Mouse (Mus musculus) spleen, postnatal 14 days (tissue): ENCODE measurements around the gene Gm5678.

Experiments used
- DNase-seq, 2 experiments: peaks; one replicate each; pipeline ENCODE4 v3.0.0; 2021 to 2022; ENCODE audit warnings: low spot score in 2 of 2

Gm5678 gene

DNA sequence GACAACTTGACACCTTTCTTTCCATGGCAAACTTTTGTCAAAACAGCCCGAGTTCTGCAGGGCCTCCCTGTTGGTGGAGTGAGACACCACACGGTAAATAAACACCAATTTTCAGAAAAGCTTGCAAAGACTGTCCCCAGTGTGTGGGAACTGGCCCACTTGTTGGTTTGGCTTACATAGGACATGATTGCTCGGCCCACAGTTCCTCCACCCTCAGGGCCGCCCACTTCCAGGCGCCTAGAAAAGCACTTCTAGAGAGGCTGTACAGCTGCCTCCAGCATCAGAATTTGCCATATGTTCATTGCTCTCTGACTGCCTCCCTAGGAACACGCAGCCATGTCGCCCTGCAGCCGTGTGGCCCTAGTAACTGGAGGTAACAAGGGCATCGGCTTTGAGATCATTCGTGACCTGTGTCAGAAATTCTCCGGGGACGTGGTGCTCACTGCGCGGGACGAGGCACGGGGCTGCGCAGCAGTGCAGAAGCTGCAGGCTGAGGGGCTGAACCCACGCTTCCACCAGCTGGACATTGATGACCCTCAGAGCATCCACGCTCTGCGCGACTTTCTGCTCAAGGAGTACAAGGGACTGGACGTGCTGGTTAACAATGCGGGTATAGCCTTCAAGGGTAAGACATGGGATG is at the start of gene Gm5678:
Gm5678 (plus strand) TSS at position 337 of the 640 bp plus-strand sequence.
- no peak for DNase-seq

DNA sequence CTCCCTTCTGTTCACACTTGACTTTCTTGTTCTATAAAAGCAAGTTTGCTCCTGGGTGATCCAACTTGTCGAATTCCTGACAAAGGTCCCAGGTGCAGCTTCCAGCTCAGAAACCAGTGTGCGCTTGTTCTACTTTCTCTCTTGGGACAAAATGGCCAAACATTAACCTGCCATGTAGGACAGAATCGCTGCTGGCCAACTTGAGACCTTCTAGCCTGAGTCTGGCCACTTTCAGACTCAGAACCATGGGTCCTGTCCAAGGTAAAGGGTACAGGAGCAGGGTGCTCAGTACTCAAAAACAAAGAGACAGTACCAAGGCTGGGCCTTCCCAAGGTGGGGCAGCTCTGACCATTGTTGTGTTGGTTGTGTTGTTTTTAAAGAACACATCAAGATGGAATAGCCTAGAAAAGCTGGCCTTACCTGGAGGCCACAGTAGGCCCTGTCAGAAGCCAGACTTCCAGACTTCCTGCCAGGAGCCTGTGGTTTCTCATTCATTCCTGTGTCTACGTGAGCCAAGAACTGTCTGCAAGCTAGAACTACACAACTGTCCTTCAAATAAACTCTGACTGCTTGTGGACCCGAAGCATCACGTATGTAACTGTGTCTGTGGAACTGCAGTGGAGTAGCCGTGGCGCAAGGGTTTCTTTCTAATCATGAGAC is 49.4 kb upstream of the Gm5678 start:
- no peak for DNase-seq

DNA sequence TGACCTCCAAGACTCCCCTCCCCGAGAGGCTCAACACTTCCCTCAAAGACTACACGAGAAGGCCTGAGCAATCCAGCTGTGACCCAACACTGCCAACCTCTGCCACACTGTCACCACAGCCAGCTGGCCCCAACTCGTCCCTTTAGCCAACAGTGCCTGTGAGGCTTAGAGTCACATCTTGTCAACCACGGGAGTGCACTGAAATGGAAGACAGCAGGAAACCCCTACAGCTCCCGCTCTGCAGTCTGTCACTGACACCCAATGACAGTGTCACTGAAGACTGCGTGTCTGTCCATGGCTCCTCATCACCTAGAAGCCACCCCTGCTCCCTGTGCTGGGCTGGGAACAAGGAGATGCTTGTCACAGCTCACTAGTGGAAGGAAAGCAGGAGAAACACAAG is 46.8 kb upstream of the Gm5678 start:
- DNase-seq, result no peak

DNA sequence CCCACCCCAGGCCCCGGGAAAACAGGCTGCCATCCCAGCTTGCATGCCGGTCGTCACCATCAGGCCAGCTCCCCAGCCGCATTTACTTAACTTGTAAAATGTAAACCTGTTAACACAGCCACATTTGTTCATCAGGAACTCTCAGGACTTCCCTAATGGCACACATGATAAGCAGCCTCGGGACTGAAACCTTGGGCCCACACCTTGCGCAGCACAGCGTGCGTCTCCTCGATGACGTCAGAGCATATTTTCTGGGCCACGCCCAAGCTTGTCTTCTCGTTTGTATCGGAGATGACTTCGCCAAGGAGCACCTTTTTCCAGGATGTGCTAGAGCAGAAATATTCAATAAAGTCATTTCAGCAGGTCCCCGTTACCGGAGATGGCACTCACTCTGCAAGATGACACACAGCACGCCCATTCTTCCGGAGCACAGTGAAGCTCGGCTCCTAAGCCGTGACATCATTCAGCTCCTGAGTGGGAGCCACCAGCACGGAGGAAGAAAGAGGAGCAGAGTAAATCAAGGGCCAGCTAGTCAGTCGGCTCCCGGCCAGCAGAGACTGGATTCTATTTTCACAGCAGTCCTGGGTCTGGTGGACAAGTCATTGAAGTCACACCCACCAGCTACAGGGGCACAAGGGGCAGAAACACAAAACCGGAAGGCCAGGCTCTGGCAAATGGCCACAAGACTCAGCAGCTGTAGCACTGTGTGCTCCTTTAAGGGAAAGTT is 42.8 kb upstream of the Gm5678 start:
- DNase-seq, result no peak

DNA sequence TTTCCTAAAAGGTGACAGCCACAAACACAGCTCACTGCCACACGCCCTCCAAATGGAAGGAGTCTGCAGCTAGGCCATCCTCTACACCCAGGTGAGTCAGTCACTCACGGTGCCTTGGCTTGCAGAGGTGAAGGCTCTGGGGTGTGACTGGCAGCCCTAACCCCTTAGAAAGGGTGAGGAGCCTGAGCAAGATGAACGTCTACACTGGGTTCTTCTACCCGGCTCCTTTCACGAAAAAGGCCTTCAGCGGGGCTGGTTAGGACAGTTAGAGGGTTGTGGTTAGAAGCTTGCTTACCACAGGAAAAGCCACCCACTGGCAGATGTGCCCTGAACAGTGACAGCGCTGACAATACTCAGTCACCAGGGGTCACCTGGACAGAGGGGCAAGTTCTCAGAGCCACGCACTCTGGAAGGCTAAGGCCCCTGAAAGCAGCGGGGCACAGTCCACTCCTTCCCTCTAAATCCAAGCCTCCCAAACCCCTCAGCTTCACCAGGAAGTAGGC is 42.1 kb upstream of the Gm5678 start:
- DNase-seq, result no peak

DNA sequence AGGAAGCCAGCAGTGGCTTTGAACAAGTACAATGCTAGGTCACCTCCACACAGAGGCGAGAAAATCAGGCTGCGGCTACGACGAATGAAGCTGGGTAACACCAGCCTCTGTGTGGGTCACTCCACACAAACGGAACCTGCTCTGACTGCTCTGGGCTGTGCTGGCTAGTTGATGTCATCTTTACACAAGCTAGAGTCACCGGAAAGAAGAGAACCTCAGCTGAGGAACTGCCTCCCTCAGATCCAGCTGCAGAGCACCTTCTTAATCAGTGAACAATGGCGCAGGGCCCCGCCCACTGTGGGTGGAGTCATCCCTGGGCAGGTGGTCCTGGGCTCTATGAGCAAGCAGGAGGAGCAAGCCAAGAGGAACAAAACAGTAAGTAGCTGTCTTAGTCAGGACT is 41.5 kb upstream of the Gm5678 start:
- DNase-seq, result no peak

DNA sequence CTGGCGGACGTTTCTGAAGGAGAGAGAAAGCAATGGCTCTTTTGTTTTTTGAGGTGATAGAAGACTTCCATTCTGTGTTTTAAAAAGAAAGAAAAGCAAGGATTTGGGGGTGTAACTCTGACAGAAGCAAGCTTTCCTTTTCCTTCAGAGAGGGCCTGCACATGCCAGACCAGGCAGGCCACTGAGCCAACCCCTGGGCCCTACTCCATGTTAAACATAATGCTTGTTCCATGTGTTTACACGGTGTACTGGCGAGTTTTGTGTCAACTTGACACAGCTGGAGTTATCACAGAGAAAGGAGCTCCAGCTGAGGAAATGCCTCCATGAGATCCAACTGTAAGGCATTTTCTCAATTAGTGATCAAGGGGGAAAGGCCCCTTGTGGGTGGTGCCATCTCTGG is 39.6 kb upstream of the Gm5678 start:
- no peak for DNase-seq

DNA sequence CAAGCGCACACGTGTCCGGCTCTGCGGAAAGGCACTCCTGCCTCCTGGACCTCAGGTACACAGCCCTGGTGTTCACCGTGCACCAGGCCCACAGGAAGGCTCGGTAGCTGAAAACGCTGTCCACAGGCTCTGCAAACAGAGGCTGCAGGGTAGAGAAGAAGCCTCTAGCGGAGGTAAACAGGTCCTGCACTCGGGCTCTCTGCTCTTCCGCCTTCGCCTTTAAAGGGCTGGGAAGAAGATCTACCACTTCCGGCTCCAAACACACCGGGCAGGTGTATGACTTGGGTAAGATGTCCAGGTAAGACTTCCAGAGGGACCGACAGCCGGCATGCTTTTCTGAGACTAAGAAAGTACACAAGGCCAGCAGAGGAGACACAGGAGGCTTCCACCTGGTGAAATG is 37.0 kb upstream of the Gm5678 start:
- no peak for DNase-seq

DNA sequence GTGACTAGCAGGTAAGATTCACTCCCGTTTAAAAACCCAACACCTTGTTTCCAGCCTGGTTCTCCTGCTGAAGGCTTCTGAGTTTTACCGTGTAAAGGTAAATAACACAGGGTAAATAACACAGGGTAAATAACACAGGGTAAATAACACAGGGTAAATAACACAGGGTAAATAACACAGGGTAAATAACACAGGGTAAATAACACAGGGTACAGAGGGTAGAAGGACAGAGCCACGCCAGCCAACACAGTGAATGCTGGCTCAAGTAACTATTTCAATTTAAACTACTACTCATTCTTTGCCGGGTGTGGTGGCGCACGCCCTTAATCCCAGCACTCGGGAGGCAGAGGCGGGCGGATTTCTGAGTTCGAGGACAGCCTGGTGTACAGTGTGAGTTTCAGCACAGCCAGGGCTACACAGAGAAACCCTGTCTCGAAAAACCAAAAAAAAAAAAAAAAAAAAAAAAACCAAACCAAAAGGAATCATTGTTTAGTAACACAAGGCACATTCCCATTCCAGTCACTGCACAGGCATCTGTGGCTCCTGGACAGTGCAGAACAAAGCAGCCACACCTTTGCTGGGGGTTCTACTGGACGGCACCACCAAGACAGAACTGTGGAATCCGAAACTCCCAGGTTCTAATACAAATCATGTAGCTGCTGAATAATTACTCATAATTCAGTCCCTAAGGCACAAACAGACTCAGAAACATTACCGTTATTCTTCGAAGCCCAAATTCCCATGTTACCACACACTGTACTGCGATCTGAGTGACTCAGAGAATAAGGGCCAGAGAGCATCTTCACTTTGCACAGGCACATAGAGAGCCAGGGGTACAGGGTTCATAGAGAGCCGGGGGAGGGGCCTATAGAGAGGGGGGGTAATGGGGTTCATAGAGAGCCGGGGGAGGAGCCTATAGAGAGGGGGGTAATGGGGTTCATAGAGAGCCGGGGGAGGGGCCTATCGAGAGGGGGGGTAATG is 36.2 kb upstream of the Gm5678 start:
- DNase-seq, result no peak

DNA sequence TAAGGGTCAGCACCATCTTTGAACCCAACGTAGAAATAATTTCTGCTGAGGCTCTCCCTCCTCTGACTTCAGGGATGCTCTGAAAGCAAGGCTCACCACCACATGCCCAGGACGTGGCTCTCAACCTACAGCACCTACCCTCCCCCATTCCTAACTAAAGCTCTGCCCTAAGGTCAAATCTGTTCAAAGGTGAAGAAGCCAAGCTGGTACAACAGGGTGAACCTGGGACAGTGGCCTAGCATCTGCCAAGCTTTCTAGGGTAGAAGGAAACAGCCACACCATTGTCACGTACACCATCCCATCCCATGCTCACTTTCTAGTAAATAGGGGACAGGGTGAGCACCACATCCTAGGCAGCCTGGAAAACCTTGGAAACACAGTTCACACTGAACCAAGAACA is 35.2 kb upstream of the Gm5678 start:
- no peak for DNase-seq

DNA sequence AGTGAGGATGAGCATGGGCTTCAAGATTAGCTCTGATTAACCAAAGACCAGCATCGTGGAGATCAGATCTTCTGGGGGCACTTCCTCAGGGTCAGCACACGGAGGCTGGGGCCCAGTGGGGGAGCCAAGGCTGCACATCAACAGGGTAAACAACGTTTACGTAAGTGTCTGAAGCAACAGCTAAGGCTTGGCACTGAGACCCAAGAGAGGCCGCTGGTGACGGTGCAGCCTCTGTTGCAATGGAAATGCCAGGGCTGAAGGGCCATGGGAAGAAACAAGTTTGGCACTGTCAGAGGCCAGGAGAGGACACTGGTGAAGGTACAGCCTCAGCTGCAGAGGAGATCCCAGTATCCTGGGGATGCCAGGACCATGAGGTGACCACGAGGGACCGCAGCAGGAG is 34.5 kb upstream of the Gm5678 start:
- no peak for DNase-seq

DNA sequence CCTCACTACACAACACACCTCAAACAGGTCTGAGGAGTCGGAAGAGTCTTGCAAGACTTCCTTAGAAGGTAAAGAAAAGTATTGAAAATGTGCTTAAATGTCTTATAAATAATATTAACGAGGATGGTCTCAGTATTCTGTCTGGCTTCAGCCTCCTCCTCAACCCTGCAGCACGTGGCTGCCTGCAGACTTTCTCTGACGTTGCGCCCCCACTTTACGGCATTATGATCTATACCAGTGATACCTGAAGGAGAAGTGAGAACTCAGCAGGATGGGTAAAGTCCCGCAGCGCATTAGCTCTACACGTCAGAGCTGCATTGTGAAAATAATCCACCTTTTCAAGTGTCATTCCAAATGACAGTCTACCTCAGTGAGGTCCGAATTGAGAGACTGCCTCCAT is 33.4 kb upstream of the Gm5678 start:
- no peak for DNase-seq

DNA sequence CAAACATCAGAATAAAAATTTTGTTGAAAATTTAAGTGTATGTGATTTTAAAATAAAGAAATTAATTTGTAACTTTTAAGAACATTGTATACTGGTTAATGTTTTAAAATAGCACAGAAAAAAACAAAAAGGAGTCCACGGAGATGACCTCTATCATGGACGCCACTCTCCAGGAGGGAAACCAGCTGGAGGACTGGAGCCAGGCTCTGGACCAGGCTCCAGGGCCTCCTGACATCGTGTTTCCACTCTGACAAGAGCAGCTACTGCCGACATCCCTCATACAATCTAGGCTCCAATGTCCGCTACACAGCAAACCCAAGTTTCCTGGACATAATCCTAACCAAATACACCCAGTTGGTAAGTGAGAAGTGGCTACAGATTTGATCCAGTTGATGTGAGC is 32.1 kb upstream of the Gm5678 start:
- DNase-seq, result no peak

DNA sequence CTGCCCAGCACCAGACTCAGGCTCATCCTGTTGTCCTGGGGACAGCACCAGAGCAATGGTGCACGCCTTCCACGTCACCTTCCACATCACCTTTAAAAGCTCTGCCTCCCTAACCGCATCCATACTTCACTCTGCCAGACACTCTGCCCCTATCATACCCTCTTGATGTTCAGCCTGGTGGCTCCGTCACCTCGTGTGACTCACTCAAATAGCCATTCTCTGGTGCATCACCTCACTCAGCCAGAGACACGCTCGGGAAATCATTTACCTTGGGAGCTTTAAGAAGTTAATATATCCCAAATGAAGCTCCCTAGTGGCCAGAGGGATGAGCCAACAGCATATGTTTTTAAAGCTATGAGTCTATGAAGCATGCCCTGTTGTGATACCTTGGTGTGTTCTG is 31.1 kb upstream of the Gm5678 start:
- DNase-seq, result no peak

DNA sequence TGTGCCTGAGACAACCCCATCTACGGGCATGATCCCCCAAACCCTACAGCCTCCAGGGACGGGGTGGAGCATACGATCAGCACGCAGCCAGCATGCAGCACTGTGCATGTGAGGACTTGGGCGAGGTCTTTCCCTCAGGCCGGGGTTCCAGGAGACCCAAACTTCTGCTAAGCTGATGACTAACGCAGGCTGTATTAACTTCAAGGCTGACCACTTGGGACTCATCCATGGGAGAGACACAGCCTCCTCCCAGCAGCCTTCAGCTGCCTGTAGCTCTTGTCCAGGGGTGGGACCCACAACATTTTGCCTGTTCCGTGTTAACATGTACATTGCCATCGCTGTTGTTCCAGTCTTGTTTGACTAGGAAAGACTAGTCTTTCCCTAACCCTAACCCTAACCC is 30.3 kb upstream of the Gm5678 start:
- DNase-seq, result no peak

DNA sequence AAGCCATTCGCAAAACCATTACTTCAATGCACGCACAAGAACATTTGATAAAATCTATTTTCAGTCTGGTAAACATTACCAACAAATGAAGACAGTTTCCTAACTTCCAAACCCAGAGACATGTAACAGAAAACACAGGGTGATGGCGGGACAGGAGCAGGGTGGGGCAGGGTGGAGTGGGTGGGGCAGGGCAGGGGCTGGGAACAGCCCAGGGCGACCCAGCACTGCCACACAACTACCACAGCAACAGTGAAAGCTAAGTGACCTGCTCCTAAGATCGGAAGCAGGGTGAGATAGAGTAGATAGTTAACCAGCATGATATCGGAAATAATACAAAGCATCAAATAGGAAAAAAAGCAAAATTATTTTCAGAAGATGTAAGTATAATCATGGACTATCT is 28.4 kb upstream of the Gm5678 start:
- DNase-seq, result no peak

DNA sequence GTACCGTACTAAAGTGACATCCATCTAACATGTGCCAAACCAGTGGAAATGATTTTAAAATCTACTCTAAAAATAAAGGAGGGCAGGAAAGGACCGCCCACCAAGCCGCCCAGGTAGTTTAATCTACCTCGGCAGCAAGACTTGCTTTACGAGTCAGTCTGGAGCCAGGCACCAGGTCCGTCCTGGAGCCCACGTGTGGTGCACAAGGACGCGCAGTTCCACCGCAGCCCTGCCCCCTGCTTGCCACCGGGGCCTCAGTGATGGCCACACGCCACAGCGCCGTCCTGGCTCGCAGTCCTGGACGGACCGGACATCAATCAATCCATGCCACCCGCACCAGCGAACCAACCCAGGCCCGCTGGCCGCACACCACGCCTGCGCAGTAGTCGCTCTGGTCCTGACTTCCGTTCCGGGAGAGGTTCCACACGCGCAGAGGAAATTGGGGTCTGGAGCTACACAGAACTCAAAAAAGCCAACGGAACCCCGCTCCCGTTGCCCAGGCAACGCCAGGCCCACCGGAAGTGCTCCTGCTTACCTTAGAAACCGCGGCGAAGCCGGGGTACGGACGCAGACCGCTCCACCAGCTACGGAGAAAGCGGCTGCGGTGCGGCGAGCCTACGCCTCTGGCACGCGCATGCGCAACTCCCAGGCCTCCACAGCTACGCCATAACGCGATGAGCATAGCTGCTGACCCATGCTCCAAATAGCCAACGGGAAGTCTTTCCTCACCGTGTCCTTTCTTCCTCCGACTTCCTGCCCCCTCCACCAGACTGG is 24.3 kb upstream of the Gm5678 start, which contains the start of gene Setd4:
Setd4 (minus strand) TSS at position 625 of the 774 bp plus-strand sequence.
- DNase-seq, result peak; percentile 72 to 76

DNA sequence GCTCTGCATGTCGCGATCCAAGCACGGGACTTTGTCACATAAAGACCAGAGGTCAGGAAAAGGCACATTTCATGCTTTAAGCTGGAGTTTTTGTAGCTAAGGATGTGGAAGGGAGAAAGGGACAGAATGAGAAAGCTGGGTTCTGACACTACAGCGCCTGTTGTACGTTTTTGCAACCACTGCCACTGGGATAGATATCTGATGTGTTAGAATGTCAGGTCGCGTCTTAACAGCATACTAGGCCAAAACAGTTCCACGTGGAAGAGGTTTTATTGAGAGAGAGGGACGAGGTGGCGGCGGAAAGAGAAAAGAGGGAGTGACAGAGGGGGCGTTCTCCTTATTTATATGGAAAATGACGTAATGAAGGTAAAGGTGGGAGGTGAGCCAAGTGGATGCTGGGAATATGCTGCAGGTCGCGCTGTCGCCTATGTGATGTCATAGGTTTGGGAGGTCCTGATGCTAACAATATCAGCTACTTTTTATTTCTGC is 23.4 kb upstream of the Gm5678 start:
- DNase-seq, result no peak

DNA sequence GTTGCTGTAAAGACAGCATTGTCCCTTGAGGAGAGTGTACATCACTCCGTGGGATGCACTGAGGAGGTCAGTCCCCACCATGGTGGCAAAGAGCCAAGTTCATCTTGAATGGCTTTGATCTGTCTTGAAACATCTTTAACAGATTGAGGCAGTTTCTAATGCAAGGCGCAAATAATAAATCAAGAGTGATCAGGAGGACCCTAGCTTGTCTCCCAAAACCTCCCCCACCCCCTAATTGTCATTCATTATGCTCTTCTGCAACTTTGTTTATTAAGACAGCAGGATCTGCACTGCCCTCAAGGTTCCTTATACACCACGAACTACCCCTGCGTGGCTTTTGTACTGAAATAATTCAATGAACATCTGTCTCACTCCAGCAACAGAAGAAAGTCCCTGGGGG is 22.3 kb upstream of the Gm5678 start, which contains the start of gene Cbr1:
Cbr1 (plus strand) TSS at position 301 of the 400 bp plus-strand sequence.
- DNase-seq, result no peak

DNA sequence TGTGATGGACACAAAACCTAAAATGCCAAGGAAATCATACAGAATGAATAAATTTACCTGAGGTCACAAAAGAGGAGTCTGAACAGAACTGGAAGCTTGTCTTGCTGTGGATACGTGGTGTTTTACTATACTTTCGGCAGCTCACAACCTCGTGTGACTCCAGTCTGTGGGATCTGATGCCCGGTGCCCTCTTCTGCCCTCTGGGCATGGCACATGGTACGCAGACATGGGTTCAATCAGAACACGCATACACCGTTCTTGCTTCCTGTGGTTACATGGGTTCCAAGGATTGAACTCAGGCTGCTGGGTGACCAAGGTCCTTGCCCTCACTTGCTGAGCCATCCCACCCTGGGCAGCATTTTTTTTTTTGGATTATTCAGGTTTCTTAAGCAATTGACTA is 21.8 kb upstream of the Gm5678 start:
- no peak for DNase-seq

DNA sequence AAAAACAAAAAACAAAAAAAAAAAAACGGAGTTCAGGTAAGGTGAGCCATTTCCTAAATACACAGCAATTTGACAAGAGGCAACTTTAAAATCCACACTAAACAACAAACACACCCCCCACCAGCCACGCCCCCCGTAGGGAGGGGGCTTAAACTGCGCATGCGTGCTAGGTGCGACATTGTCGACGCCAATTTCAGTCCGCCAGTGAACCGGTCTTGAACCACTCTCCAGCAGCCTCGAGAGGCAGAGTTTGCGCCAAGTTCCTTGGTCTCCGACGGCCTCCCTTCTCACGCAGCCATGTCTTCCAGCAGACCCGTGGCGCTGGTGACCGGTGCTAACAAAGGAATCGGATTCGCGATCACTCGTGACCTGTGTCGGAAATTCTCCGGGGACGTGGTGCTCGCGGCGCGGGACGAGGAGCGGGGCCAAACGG is 20.2 kb upstream of the Gm5678 start:
- DNase-seq, result peak; percentile 73 to 84
